Mouse (Mus musculus): Measurements from ENCODE around the gene Ablim2.

GRCm38 (mm10) chr5:35796136-35796535 lies 38.5 kb downstream of the Ablim2 start:
- TF ChIP-seq EP300 (IDR thresholded peaks at IDR 0.05; ENCODE audit: low read depth): no peak
- TF ChIP-seq CTCF (IDR thresholded peaks at IDR 0.05; ENCODE audit: low read depth): no peak
